Mouse (Mus musculus): ENCODE measurements around the gene C1qtnf1. TPM values are rescaled to one million over a fixed set of nuclear protein-coding genes. Genes with fewer than 3 reads are reported as not detected.

Gene C1qtnf1
- total RNA-seq, 1 experiment from 2014 or later: not detected

DNA sequence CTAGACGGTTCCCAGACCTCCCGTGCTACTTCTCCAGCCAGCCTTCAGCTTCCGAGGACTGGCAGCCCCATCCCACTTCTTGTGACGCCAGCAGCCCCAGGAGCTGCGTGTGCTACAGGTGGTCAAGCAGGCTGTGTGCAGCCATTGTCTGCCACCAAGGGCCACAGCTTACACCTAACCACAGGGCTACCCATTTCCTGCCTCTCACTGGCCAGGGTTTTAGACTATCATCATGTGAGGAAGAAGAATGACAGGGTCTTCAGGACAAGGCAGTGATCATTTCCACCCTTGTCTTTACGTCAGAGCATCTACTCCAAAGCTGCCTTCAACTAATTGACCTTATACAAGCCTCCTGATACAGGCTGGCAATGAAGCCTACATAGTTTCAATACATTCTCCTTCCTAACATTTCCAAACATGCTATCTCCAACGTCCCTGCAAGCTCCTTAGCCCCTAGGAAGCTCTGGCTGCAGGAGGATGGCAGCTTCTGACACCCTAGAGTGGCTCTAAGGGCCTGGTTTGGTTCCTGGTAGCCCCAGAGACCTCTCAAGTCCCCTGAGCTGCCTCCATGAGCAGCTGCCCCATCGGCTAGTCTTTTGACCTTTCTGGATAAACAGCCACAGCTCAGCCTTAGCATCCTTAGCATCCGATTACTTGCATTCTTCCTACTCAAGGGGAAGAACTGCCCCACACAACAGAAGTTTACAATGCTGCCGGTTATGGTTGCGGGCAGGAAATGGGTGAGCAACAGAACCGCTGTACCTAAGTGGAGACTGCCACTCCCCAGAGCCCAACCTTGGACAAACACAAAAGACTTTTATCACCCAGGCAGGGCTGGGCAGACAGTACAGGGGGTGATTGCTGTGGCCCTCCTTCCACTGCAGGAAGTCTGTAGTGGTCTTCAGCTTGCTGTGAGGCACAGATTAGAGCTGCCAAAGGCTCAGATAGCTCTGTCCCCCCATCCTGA, 18.6 kb upstream of the C1qtnf1 start:
- ATAC-seq (replicated peaks; ENCODE audit: low read depth, poor library complexity, severe bottlenecking): no peak

DNA sequence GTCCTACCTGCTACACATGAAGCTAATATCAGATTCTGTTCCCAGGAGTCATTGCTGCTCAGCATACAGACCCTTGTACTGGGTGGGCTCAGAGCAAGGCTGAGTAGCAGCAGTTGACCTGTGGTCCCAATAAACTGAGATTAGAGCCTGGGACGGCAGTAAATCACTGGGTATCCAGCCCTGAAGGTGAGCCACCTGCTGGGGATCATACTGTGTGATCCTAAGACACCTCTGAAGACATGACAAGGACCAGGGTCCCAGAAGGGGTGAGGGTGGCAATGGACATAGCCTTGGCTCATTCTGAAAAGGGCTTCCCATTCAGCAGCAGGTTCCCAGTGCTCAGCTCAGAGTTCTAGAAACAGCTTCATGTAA, 17.9 kb upstream of the C1qtnf1 start:
- no peak for ATAC-seq (replicated peaks; ENCODE audit: low read depth, poor library complexity, severe bottlenecking)

- ATAC-seq (replicated peaks; ENCODE audit: low read depth, poor library complexity, severe bottlenecking): no peak
These were observed 17.5 kb upstream of the C1qtnf1 start for GRCm38 (mm10) chr11:118410479-118410878.

DNA sequence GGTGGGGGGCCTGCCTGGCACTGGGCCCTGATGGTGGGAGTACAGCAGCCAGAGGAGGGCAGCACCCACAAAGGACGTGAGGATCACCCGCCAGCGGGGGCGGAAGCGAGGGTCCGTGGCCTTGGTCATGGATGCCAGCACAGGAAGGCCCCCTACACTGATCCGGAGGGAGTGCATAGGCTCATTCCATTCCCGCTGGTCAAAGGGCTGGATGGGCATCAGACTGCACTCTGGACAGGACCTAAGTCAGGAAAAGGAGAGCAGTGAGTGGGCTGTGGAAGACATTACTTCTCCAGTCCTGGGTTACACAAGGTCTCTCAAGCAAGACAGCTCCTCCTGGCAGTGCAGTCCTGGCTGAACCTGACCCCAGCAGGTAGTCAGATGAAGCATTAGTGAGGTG, 16.7 kb upstream of the C1qtnf1 start:
- no peak for ATAC-seq (replicated peaks; ENCODE audit: low read depth, poor library complexity, severe bottlenecking)

GRCm38 (mm10) chr11:118412601-118413000, 15.4 kb upstream of the C1qtnf1 start:
- no peak for ATAC-seq (replicated peaks; ENCODE audit: low read depth, poor library complexity, severe bottlenecking)

DNA sequence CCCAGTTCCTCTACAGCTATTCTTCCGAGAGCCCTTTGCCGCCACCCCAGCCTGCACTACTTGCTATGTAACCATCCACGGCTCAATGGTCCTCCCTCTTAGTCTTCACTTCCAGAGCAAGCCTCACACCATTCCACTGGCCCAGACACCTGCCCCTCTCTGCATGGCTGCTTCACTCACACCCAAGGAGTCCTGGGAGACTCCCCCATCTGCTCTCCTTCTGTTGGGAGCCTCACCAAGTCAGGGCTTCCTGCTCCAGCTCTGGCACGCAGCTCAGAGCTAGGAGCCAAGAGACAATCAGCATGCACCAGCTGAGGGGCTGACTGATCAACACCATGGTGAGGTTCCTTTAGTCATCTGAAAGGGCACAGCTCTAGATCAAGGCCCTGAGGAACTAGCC, 14.9 kb upstream of the C1qtnf1 start:
- no peak for ATAC-seq (replicated peaks; ENCODE audit: low read depth, poor library complexity, severe bottlenecking)

GRCm38 (mm10) chr11:118414270-118414669, 13.7 kb upstream of the C1qtnf1 start:
- ATAC-seq (replicated peaks; ENCODE audit: low read depth, poor library complexity, severe bottlenecking): no peak

GRCm38 (mm10) chr11:118415630-118416029, 12.4 kb upstream of the C1qtnf1 start:
- no peak for ATAC-seq (replicated peaks; ENCODE audit: low read depth, poor library complexity, severe bottlenecking)

GRCm38 (mm10) chr11:118416046-118416445, 12.0 kb upstream of the C1qtnf1 start:
- no peak for ATAC-seq (replicated peaks; ENCODE audit: low read depth, poor library complexity, severe bottlenecking)

DNA sequence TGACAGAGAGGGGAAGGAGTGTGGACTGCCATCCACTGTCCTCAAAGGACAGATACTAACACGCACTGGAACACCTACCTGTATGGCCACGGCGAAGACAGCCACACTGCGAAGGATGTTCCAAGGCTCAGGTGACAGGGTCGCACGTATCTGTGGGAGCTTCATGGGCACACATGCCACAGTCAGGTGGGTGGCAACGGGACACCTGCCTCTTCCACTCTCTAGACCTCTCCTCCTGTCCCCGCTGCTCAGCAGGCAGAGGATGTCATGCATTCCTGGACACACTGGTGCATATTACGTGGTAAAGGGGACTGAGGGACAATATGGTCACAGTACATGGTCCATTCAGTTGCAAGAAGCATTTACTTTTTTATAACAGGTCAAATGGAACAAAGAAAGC, 10.5 kb upstream of the C1qtnf1 start:
- ATAC-seq (replicated peaks; ENCODE audit: low read depth, poor library complexity, severe bottlenecking): no peak

DNA sequence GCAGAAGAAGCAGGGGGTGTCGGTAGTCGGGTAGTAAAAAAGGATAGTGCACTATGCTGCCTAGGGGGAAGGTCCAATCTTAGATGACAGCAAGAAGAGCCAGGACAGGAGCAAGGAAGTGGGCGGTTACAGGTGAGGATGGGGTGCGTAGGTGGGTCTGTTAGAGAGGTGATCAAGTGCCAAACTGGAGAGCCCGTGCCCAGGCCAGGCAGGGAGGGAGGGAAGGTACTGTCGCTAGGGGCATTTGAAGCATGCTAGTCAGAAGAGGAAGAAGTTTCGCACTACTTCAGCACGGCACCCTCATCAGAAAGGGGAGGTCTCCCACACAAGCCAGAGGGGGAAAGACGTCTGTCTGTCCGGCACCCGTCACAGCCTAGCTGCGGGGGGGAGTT, 9.6 kb upstream of the C1qtnf1 start:
- no peak for ATAC-seq (replicated peaks; ENCODE audit: low read depth, poor library complexity, severe bottlenecking)

DNA sequence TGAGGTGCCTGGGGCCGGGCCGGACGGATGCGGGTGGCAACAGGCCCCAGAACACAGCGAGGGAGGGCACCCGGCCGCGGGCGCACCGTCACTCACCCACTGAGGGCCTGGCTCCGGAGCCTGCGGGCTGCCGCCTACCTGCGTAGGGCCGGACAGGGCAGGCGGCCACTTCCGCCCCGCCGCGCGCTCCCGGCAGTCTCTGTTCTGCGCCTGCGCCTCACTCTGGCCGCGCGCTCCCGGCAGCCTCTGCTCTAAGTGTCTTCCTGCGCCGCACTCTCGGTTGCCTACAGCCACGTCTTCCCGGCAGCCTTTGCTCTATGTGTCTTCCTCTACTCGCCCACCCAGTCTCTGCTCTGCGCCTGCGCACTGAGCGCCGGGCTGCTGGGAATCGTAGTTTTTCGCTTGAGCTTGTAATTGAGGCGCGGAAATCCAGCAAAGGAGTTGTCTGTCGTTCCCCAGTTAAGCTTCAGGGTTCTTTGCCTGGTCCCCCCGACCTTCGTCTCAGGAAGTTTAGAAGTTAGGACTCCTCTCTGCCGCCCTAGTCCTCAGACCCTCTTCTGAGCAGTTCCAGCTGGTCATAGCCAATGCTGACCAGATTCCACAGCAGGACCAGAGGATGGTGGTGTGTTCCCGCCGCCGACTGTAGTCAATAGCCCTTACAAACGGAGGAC, 9.0 kb upstream of the C1qtnf1 start, which contains the start of gene Cant1:
Gene Cant1, minus strand, starts transcription at position 253 of the 671 bp plus-strand sequence.
- ATAC-seq (replicated peaks; ENCODE audit: low read depth, poor library complexity, severe bottlenecking): peak; percentile 91

DNA sequence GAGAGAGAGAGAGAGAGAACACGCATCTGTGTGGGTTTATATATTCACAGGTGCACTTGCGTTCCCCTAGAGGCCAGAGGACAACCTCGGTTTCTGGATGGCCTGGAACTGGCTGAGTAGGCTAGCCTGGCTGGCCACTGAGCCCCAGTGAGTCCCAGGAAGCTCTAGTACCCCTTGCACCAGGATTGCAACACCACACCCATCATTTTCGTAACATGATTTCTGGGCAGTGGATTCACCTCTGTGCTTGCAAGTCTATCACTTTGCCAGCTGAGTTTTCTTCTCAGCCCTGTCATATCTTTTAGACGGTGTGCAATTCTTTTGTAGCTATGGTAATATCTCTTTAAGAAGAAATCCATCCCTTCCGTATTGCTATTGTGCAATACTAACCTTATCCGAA, 7.7 kb upstream of the C1qtnf1 start:
- ATAC-seq (replicated peaks; ENCODE audit: low read depth, poor library complexity, severe bottlenecking): no peak

DNA sequence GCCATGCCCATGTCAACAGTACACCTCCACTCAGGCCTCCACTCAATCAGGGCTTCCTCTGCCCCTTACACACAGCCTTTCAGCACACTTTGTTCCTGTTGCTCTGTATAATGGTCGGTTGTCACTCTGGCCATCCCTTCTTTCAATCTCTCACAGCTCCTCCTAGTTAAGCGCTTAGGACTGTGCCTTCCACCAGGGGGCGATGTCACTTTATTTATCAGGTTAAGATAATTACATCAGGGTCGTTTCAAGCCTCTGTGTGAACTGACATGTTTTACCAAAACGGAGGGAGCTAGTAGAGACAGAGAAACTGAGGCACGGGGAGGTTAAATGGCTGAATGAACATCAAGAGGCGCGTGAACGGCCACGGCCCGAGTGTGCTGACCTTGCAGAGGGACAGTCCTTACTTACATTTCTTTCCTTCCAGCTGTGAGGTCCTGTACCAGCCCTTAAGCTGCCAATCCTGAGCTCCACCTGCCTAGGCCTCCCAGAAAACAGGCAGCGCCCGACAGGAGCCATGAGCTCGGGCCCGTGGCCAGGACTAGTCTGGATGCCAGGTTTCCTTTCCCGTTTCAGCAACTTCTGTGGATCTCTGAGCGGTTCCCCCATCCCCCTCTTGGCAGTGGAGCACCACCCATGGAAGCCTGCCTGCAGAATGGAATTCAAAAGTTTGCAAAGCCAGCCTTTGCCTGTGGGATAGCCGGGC, 4.6 kb upstream of the C1qtnf1 start:
- ATAC-seq (replicated peaks; ENCODE audit: low read depth, poor library complexity, severe bottlenecking): peak; percentile 36

DNA sequence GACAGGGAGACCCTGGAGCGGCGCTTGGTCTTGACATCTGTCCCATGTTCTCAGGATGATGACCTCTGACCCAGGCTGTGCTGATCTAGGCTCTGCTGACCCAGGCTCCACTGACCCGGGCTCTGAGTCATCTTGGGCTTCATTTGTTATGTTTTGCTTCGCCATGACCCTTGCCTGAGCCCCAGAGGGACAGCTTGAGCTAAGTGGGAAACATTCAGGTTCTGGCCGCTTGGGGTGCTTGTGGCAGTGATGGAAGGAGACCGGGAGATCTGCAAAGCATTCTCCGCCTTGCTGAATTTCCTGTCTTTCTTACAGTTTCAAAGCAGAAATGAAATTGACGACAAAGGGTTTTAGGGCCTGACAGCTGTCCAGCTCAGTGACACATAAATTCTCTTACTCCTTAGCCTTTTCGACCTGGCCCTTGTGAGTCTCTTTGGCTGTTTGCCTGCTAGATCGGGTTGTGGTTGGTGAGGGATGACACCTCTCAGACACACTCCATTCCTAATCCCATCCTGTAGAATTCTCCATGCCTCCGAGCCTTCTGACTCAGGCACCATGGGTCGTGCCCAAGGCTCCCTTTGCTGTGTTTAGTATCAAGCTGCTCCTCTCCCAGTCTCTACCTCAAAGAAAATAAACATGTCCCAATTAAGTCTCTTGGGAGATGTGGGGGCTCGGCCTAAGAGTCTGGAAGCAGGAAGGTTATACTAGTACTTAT, 3.2 kb upstream of the C1qtnf1 start:
- no peak for ATAC-seq (replicated peaks; ENCODE audit: low read depth, poor library complexity, severe bottlenecking)

DNA sequence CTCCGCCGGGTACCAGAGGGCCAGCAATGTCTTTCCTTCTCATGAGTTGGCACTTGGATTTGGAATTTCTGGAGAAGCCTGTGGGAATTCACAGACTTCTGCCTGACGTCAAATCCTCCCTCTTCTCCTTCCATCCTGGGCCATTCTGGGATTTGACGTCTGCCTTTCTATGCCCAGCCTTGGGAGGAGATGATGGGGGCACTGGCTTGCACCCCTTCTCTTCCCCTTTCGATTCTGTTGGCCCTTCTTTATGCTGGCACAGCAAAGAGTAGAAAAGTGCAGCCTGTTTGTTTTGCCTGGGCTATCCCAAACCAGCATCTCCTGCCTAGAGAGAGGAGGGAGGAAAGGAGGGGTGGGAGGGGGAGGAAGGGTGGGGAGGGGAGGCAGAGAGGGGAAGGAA, 1.2 kb upstream of the C1qtnf1 start:
- ATAC-seq (replicated peaks; ENCODE audit: low read depth, poor library complexity, severe bottlenecking): no peak

DNA sequence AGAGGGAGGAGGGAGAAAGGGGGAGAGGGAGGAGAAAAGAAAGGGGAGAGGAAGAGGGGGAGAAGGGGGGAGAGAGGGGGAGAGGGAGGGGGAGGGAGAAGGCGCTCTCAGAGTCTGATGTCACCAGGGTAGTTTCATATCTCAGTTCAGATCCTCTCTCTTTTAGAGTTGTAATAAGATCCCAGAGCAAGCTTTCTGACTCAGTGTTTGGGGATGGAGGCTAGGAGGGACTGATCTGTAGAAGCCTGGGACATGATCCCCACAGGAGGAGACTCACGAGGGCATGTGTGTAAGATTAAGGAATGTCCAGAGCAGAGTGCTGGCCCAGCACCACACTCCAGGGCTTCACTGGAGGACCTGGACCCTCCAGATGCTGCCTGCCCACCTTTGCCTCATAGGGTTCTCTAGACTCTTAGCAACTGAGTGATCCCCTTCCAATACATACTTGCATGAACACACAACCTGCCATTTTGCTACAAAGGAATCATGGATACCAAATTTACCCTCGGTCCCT, 680 bp upstream of the C1qtnf1 start:
- no peak for ATAC-seq (replicated peaks; ENCODE audit: low read depth, poor library complexity, severe bottlenecking)

- ATAC-seq (replicated peaks; ENCODE audit: low read depth, poor library complexity, severe bottlenecking): no peak
These were observed 461 bp downstream of the C1qtnf1 start for GRCm38 (mm10) chr11:118428460-118428868.

- no peak for ATAC-seq (replicated peaks; ENCODE audit: low read depth, poor library complexity, severe bottlenecking)
These were observed 1.1 kb downstream of the C1qtnf1 start for GRCm38 (mm10) chr11:118428944-118429709.
